Mouse (Mus musculus) hindbrain, embryonic 15.5 days (tissue): ENCODE results near the gene Kcnq1. TPM values are rescaled to one million over a fixed set of nuclear protein-coding genes. Genes with fewer than 3 reads are reported as not detected.

Experiments used
- ATAC-seq: fragments of 200-750 bp; cut with Nextera tagmentation; 2 replicates; pipeline ENCODE4 v1.8.0; 2017; ENCODE audit warnings: low read depth, moderate number of reproducible peaks, moderate TSS enrichment; ENCODE audit not compliant: low FRiP score
- H3K27ac ChIP-seq: fragments of 300-500 bp; sonication (generic); replicated peaks from 2 replicates; pipeline ENCODE4 v1.5.1; 2015; ENCODE audit warnings: mild to moderate bottlenecking, inconsistent platforms
- H3K27me3 ChIP-seq: fragments of 300-500 bp; sonication (generic); 2 replicates; pipeline ENCODE4 v1.6.1; 2015; ENCODE audit warnings: control low read depth, inconsistent platforms
- H3K36me3 ChIP-seq: fragments of 300-500 bp; sonication (generic); 2 replicates; pipeline ENCODE4 v1.6.1; 2015; ENCODE audit warnings: control low read depth, inconsistent platforms
- H3K4me1 ChIP-seq: fragments of 300-500 bp; sonication (generic); replicated peaks from 2 replicates; pipeline ENCODE4 v1.6.1; 2015; ENCODE audit warnings: control low read depth, inconsistent platforms
- H3K4me2 ChIP-seq: fragments of 300-500 bp; sonication (generic); 2 replicates; pipeline ENCODE4 v1.6.1; 2015; ENCODE audit warnings: moderate library complexity, mild to moderate bottlenecking, inconsistent platforms
- H3K4me3 ChIP-seq: fragments of 300-500 bp; sonication (generic); 2 replicates; pipeline ENCODE4 v1.5.1; 2015; ENCODE audit warnings: mild to moderate bottlenecking, inconsistent platforms
- H3K9ac ChIP-seq: fragments of 300-500 bp; sonication (generic); 2 replicates; pipeline ENCODE4 v1.6.1; 2015; ENCODE audit warnings: inconsistent platforms
- H3K9me3 ChIP-seq: fragments of 300-500 bp; sonication (generic); 2 replicates; pipeline ENCODE4 v1.6.1; 2016; ENCODE audit warnings: control low read depth, inconsistent platforms
- WGBS: fragments of 180-500 bp; shearing (Covaris S2); methylation state at CpG from one replicate; pipeline ENCODE4 v1.1.7; 2015; 5-methylcytosine and 5-hydroxymethylcytosine counted together
- polyA plus RNA-seq: library from polyadenylated mRNA; unstranded; fragments of >200 nt; fragmentation: Nextera tagmentation; extraction: Ambion mirVana; gene quantifications from 2 replicates; pipeline ENCODE4 v1.2.1, GENCODE M21; 2015

Gene Kcnq1
- polyA plus RNA-seq, 1 experiment from 2014 or later: 1.1 TPM

GRCm38 (mm10) chr7:143068882-143069591 lies 37.1 kb upstream of the Kcnq1 start, which contains the start of gene Tssc4:
Gene Tssc4, plus strand, starts transcription at chr7:143069249.
- peak within 1 kb of the TSS; percentile 90 for H3K4me3 ChIP-seq
- H3K4me2 ChIP-seq: peak within 1 kb of the TSS; percentile 98
- no peaks in the 10 kb centered on the region for H3K9me3 ChIP-seq
- H3K27ac ChIP-seq: peak within 1 kb of the TSS; percentile 97
- no peaks in the 10 kb centered on the region for H3K27me3 ChIP-seq
- peak; percentile 98 for ATAC-seq
- WGBS: under 1% methylated on average over 51 of the region's 51 CpGs
- peak within 1 kb of the TSS; percentile 87 for H3K9ac ChIP-seq
- H3K4me1 ChIP-seq: peaks cover 29% of the 10 kb centered on the region
- H3K36me3 ChIP-seq: peaks cover 38% of the 10 kb centered on the region

- Histone ChIP-seq H3K27ac (peak overlapping the region; percentile 88), H3K9me3 (no peaks in the 10 kb centered on the region), H3K36me3 (peaks cover 29% of the 10 kb centered on the region), H3K4me2 (peak overlapping the region; percentile 98), H3K9ac (peak overlapping the region; percentile 87), H3K4me1 (peaks cover 29% of the 10 kb centered on the region), H3K4me3 (peak overlapping the region; percentile 90), H3K27me3 (no peaks in the 10 kb centered on the region)
- no peak for ATAC-seq
- WGBS: 13% methylated on average over 30 of the region's 30 CpGs
These were observed 36.3 kb upstream of the Kcnq1 start for GRCm38 (mm10) chr7:143069751-143070400.

- WGBS: 92% methylated on average over 10 of the region's 10 CpGs
- no peak for ATAC-seq
- Histone ChIP-seq H3K9me3 (no peaks in the 10 kb centered on the region), H3K36me3 (peaks cover 23% of the 10 kb centered on the region), H3K4me2 (peak overlapping the region; percentile 98), H3K27ac (no peak overlapping the region), H3K4me1 (peaks cover 29% of the 10 kb centered on the region), H3K9ac (peak overlapping the region; percentile 87; the same call in 1 of the 2 replicates), H3K4me3 (peak overlapping the region; percentile 90), H3K27me3 (no peaks in the 10 kb centered on the region)
These were observed 35.6 kb upstream of the Kcnq1 start for GRCm38 (mm10) chr7:143070506-143071070.

- H3K27ac ChIP-seq: no peak overlapping the region
- H3K4me3 ChIP-seq: no peak overlapping the region
- H3K4me1 ChIP-seq: peaks cover 27% of the 10 kb centered on the region
- no peak overlapping the region for H3K4me2 ChIP-seq
- H3K9me3 ChIP-seq: no peaks in the 10 kb centered on the region
- WGBS: 85% methylated on average over 5 of the region's 5 CpGs
- H3K27me3 ChIP-seq: no peaks in the 10 kb centered on the region
- no peak overlapping the region for H3K9ac ChIP-seq
- H3K36me3 ChIP-seq: peaks cover 4% of the 10 kb centered on the region
- no peak for ATAC-seq
These were observed 33.6 kb upstream of the Kcnq1 start for GRCm38 (mm10) chr7:143072605-143073004.

GRCm38 (mm10) chr7:143073086-143073485 lies 33.1 kb upstream of the Kcnq1 start:
- no peak for ATAC-seq
- H3K9me3 ChIP-seq: no peaks in the 10 kb centered on the region
- no peak overlapping the region for H3K9ac ChIP-seq
- no peak overlapping the region for H3K4me3 ChIP-seq
- H3K27ac ChIP-seq: no peak overlapping the region
- 0 out of 2 replicates have a peak, but pooled peaks cover under 1% of the 10 kb centered on the region for H3K36me3 ChIP-seq
- H3K4me2 ChIP-seq: no peak overlapping the region
- WGBS: 85% methylated on average over 1 of the region's 1 CpGs
- peaks cover 22% of the 10 kb centered on the region for H3K4me1 ChIP-seq
- H3K27me3 ChIP-seq: no peaks in the 10 kb centered on the region

- ATAC-seq: no peak
- Histone ChIP-seq H3K4me2 (no peak overlapping the region), H3K9me3 (no peaks in the 10 kb centered on the region), H3K27ac (no peak overlapping the region), H3K4me3 (no peak overlapping the region), H3K27me3 (no peaks in the 10 kb centered on the region), H3K4me1 (peaks cover 8% of the 10 kb centered on the region), H3K9ac (no peak overlapping the region), H3K36me3 (no peaks in the 10 kb centered on the region)
- WGBS: 80% methylated on average over 5 of the region's 5 CpGs
These were observed 30.8 kb upstream of the Kcnq1 start for GRCm38 (mm10) chr7:143075394-143075793.

- Histone ChIP-seq H3K36me3 (no peaks in the 10 kb centered on the region), H3K27me3 (no peaks in the 10 kb centered on the region), H3K4me1 (no peaks in the 10 kb centered on the region), H3K4me3 (no peak overlapping the region), H3K4me2 (no peak overlapping the region), H3K9me3 (no peaks in the 10 kb centered on the region), H3K9ac (no peak overlapping the region), H3K27ac (no peak overlapping the region)
- no peak for ATAC-seq
- 91% methylated on average over 2 of the region's 2 CpGs for WGBS
These were observed 28.8 kb upstream of the Kcnq1 start for GRCm38 (mm10) chr7:143077351-143077750.

- Histone ChIP-seq H3K4me3 (no peak overlapping the region), H3K4me2 (no peak overlapping the region), H3K27ac (no peak overlapping the region), H3K9me3 (no peaks in the 10 kb centered on the region), H3K9ac (no peak overlapping the region), H3K36me3 (no peaks in the 10 kb centered on the region), H3K4me1 (0 out of 2 replicates have a peak, but pooled peaks cover 4% of the 10 kb centered on the region), H3K27me3 (no peaks in the 10 kb centered on the region)
- ATAC-seq: no peak
- 71% methylated on average over 6 of the region's 6 CpGs for WGBS
These were observed 24.1 kb upstream of the Kcnq1 start for GRCm38 (mm10) chr7:143082024-143082423.

- no peaks in the 10 kb centered on the region for H3K27me3 ChIP-seq
- H3K9me3 ChIP-seq: no peaks in the 10 kb centered on the region
- no peaks in the 10 kb centered on the region for H3K36me3 ChIP-seq
- H3K27ac ChIP-seq: no peak overlapping the region
- H3K9ac ChIP-seq: no peak overlapping the region
- no peak overlapping the region for H3K4me3 ChIP-seq
- WGBS: 77% methylated on average over 2 of the region's 2 CpGs
- no peak overlapping the region for H3K4me2 ChIP-seq
- no peak for ATAC-seq
- H3K4me1 ChIP-seq: 0 out of 2 replicates have a peak, but pooled peaks cover 5% of the 10 kb centered on the region
These were observed 22.5 kb upstream of the Kcnq1 start for GRCm38 (mm10) chr7:143083708-143084107.

GRCm38 (mm10) chr7:143086366-143086765 lies 19.8 kb upstream of the Kcnq1 start:
- WGBS: 48% methylated on average over 2 of the region's 2 CpGs
- Histone ChIP-seq H3K9ac (no peak overlapping the region), H3K4me2 (no peak overlapping the region)

GRCm38 (mm10) chr7:143087070-143087579 lies 19.0 kb upstream of the Kcnq1 start:
- Histone ChIP-seq H3K4me3 (no peak overlapping the region), H3K9ac (no peak overlapping the region), H3K9me3 (no peaks in the 10 kb centered on the region), H3K36me3 (no peaks in the 10 kb centered on the region), H3K27ac (no peak overlapping the region), H3K4me2 (no peak overlapping the region), H3K4me1 (0 out of 2 replicates have a peak, but pooled peaks cover 5% of the 10 kb centered on the region), H3K27me3 (no peaks in the 10 kb centered on the region)
- 34% methylated on average over 4 of the region's 4 CpGs for WGBS
- peak; percentile 76 for ATAC-seq

More at GRCm38 (mm10) chr7:143086366-143086765, 19.8 kb upstream of the Kcnq1 start:
- Histone ChIP-seq H3K9me3 (no peaks in the 10 kb centered on the region), H3K4me3 (no peak overlapping the region), H3K27me3 (no peaks in the 10 kb centered on the region), H3K4me1 (0 out of 2 replicates have a peak, but pooled peaks cover 5% of the 10 kb centered on the region), H3K27ac (no peak overlapping the region), H3K36me3 (no peaks in the 10 kb centered on the region)
- no peak for ATAC-seq

GRCm38 (mm10) chr7:143093847-143094246 lies 12.3 kb upstream of the Kcnq1 start:
- WGBS: 82% methylated on average over 3 of the region's 3 CpGs
- no peak for ATAC-seq

More at GRCm38 (mm10) chr7:143093847-143094246, 12.3 kb upstream of the Kcnq1 start:
- Histone ChIP-seq H3K4me1 (no peaks in the 10 kb centered on the region), H3K4me2 (no peak overlapping the region), H3K9ac (no peak overlapping the region), H3K27me3 (no peaks in the 10 kb centered on the region), H3K36me3 (no peaks in the 10 kb centered on the region), H3K9me3 (no peaks in the 10 kb centered on the region), H3K4me3 (no peak overlapping the region), H3K27ac (no peak overlapping the region)
